Mouse (Mus musculus) MEL (cell line): ENCODE measurements around the gene Ubr1. TPM values are rescaled to one million over a fixed set of nuclear protein-coding genes. Genes with fewer than 3 reads are reported as not detected.

Experiments
- DNase-seq: peaks from one replicate; pipeline ENCODE4 v3.0.0; 2011; ENCODE audit warnings: low read depth, low spot score
- H3K27ac ChIP-seq: 2 replicates; pipeline ENCODE4 v1.5.1; 2012; ENCODE audit warnings: low read depth, mild to moderate bottlenecking, control low read depth, low read length, moderate library complexity; ENCODE audit not compliant: control insufficient read depth
- H3K27me3 ChIP-seq, 2 experiments: fragments of 150-350 bp in 1 of 2; sonication (generic) in 1 of 2; 2 replicates each; pipeline ENCODE4 v1.6.1; 2012; ENCODE audit warnings: low read length in 2 of 2, mild to moderate bottlenecking in 2 of 2, improper control_type of control experiment in 1 of 2, moderate library complexity in 1 of 2; ENCODE audit not compliant: insufficient read depth in 2 of 2, control insufficient read depth in 1 of 2
- H3K36me3 ChIP-seq, 2 experiments: 2 replicates each; pipeline ENCODE4 v1.6.1; 2012 to 2014; ENCODE audit warnings: low read length in 2 of 2, improper control_type of control experiment in 1 of 2, inconsistent platforms in 1 of 2, mild to moderate bottlenecking in 1 of 2; ENCODE audit not compliant: insufficient read depth in 2 of 2, control insufficient read depth in 1 of 2
- H3K4me1 ChIP-seq, 2 experiments: fragments of 150-350 bp in 1 of 2; sonication (generic) in 1 of 2; 2 replicates each; pipeline ENCODE4 v1.6.1; 2012; ENCODE audit warnings: low read length in 2 of 2, improper control_type of control experiment in 1 of 2, mild to moderate bottlenecking in 1 of 2; ENCODE audit not compliant: insufficient read depth in 2 of 2, control insufficient read depth in 1 of 2
- H3K4me3 ChIP-seq, 2 experiments: fragments of 150-350 bp in 1 of 2; sonication (generic) in 1 of 2; 2 replicates each; pipeline ENCODE4 v1.5.1; 2012; ENCODE audit warnings: low read depth in 2 of 2, low read length in 2 of 2, mild to moderate bottlenecking in 2 of 2, moderate library complexity in 2 of 2, control low read depth in 1 of 2, improper control_type of control experiment in 1 of 2; ENCODE audit not compliant: control insufficient read depth in 1 of 2, insufficient read depth in 1 of 2
- H3K79me2 ChIP-seq: 2 replicates; pipeline ENCODE4 v1.6.1; 2012; ENCODE audit warnings: mild to moderate bottlenecking, low read length, moderate library complexity; ENCODE audit not compliant: control insufficient read depth, poor library complexity, insufficient read depth
- H3K9ac ChIP-seq: 2 replicates; pipeline ENCODE4 v1.6.1; 2012; ENCODE audit warnings: low read depth, mild to moderate bottlenecking, control low read depth, low read length, moderate library complexity; ENCODE audit not compliant: control insufficient read depth, poor library complexity, severe bottlenecking
- H3K9me3 ChIP-seq: fragments of 150-350 bp; sonication (generic); replicated peaks from 2 replicates; pipeline ENCODE4 v1.6.1; 2012; ENCODE audit warnings: mild to moderate bottlenecking, low read length, improper control_type of control experiment, moderate library complexity; ENCODE audit not compliant: insufficient read depth
- CHD1 ChIP-seq: IDR thresholded peaks from 2 replicates; pipeline ENCODE4 v1.6.1; 2012; ENCODE audit warnings: low read depth, mild to moderate bottlenecking, inconsistent platforms, low read length, improper control_type of control experiment
- CHD2 ChIP-seq: IDR thresholded peaks from 2 replicates; pipeline ENCODE4 v1.6.1; 2011; ENCODE audit warnings: low read length, improper control_type of control experiment
- CTCF ChIP-seq, 3 experiments: IDR thresholded peaks in 2 of 3; conservative IDR thresholded peaks in 1 of 3; 2 replicates each; pipeline ENCODE4 v1.5.1; 2011 to 2012; ENCODE audit warnings: low read length in 3 of 3, low read depth in 2 of 3, mild to moderate bottlenecking in 2 of 3, improper control_type of control experiment in 1 of 3, inconsistent platforms in 1 of 3, mixed read lengths in 1 of 3, moderate library complexity in 1 of 3; ENCODE audit not compliant: control insufficient read depth in 1 of 3, insufficient read depth in 1 of 3, poor library complexity in 1 of 3, severe bottlenecking in 1 of 3
- E2F4 ChIP-seq: IDR thresholded peaks from 2 replicates; pipeline ENCODE4 v1.6.1; 2011; ENCODE audit warnings: low read depth, low read length, improper control_type of control experiment, borderline replicate concordance
- EP300 ChIP-seq, 2 experiments: IDR thresholded peaks; 2 replicates each; pipeline ENCODE4 v1.6.1; 2011; ENCODE audit warnings: improper control_type of control experiment in 2 of 2, low read length in 2 of 2, low read depth in 1 of 2, mild to moderate bottlenecking in 1 of 2
- HCFC1 ChIP-seq: IDR thresholded peaks from 2 replicates; pipeline ENCODE4 v1.6.1; 2012; ENCODE audit warnings: low read depth, mild to moderate bottlenecking, inconsistent platforms, low read length, improper control_type of control experiment, moderate library complexity
- JUND ChIP-seq: IDR thresholded peaks from 2 replicates; pipeline ENCODE4 v1.6.1; 2011; ENCODE audit warnings: low read depth, mild to moderate bottlenecking, improper control_type of control experiment, low read length
- MAFK ChIP-seq: IDR thresholded peaks from 2 replicates; pipeline ENCODE4 v1.6.1; 2011; ENCODE audit warnings: low read depth, mild to moderate bottlenecking, low read length, improper control_type of control experiment, borderline replicate concordance
- MAX ChIP-seq: IDR thresholded peaks from 2 replicates; pipeline ENCODE4 v1.6.1; 2011; ENCODE audit warnings: low read length, improper control_type of control experiment
- MAZ ChIP-seq: IDR thresholded peaks from 2 replicates; pipeline ENCODE4 v1.6.1; 2012; ENCODE audit warnings: low read depth, mild to moderate bottlenecking, inconsistent platforms, low read length, improper control_type of control experiment
- MXI1 ChIP-seq: IDR thresholded peaks from 2 replicates; pipeline ENCODE4 v1.6.1; 2011; ENCODE audit warnings: mild to moderate bottlenecking, low read depth, low read length, improper control_type of control experiment
- MYC ChIP-seq: IDR thresholded peaks from 2 replicates; pipeline ENCODE4 v1.6.1; 2011; ENCODE audit warnings: low read depth, mild to moderate bottlenecking, low read length, improper control_type of control experiment, moderate library complexity
- NRF1 ChIP-seq: IDR thresholded peaks from 2 replicates; pipeline ENCODE4 v1.6.1; 2014; ENCODE audit warnings: low read depth, mild to moderate bottlenecking, inconsistent platforms, low read length, improper control_type of control experiment, moderate library complexity; ENCODE audit not compliant: poor library complexity, insufficient read depth, severe bottlenecking
- POLR2A ChIP-seq, 2 experiments: IDR thresholded peaks; 2 replicates each; pipeline ENCODE4 v1.6.1; 2011 to 2012; ENCODE audit warnings: low read length in 2 of 2, mild to moderate bottlenecking in 2 of 2, control low read depth in 1 of 2, improper control_type of control experiment in 1 of 2, low read depth in 1 of 2, moderate library complexity in 1 of 2; ENCODE audit not compliant: control insufficient read depth in 1 of 2, insufficient read depth in 1 of 2, poor library complexity in 1 of 2
- POLR2AphosphoS2 ChIP-seq: IDR thresholded peaks from 2 replicates; pipeline ENCODE4 v1.6.1; 2011; ENCODE audit warnings: low read length, improper control_type of control experiment
- POLR2AphosphoS5 ChIP-seq: IDR thresholded peaks from 2 replicates; pipeline ENCODE4 v1.6.1; 2012; ENCODE audit warnings: low read depth, borderline replicate concordance, mild to moderate bottlenecking, inconsistent platforms, low read length, moderate library complexity, mixed read lengths
- RAD21 ChIP-seq: IDR thresholded peaks from 2 replicates; pipeline ENCODE4 v1.6.1; 2011; ENCODE audit warnings: mild to moderate bottlenecking, low read depth, low read length, improper control_type of control experiment
- RCOR1 ChIP-seq: IDR thresholded peaks from 2 replicates; pipeline ENCODE4 v1.6.1; 2012; ENCODE audit warnings: low read depth, mild to moderate bottlenecking, inconsistent platforms, low read length, improper control_type of control experiment
- SIN3A ChIP-seq: IDR thresholded peaks from 2 replicates; pipeline ENCODE4 v1.6.1; 2012; ENCODE audit warnings: low read length, improper control_type of control experiment, inconsistent platforms
- SMC3 ChIP-seq: IDR thresholded peaks from 2 replicates; pipeline ENCODE4 v1.6.1; 2011; ENCODE audit warnings: low read depth, low read length, improper control_type of control experiment
- TAL1 ChIP-seq: IDR thresholded peaks from 2 replicates; pipeline ENCODE4 v1.6.1; 2012; ENCODE audit warnings: mild to moderate bottlenecking, inconsistent platforms, low read length, moderate library complexity, mixed read lengths
- TBP ChIP-seq: IDR thresholded peaks from 2 replicates; pipeline ENCODE4 v1.8.0; 2011; ENCODE audit warnings: low read depth, low read length, improper control_type of control experiment
- TCF12 ChIP-seq: IDR thresholded peaks from 2 replicates; pipeline ENCODE4 v1.6.1; 2014; ENCODE audit warnings: low read depth, mild to moderate bottlenecking, inconsistent platforms, low read length, improper control_type of control experiment, moderate library complexity
- UBTF ChIP-seq: IDR thresholded peaks from 2 replicates; pipeline ENCODE4 v1.6.1; 2012; ENCODE audit warnings: low read depth, mild to moderate bottlenecking, inconsistent platforms, low read length, improper control_type of control experiment, moderate library complexity, borderline replicate concordance; ENCODE audit not compliant: insufficient read depth
- USF1 ChIP-seq: IDR thresholded peaks from 2 replicates; pipeline ENCODE4 v1.6.1; 2014; ENCODE audit warnings: low read depth, mild to moderate bottlenecking, inconsistent platforms, low read length, improper control_type of control experiment, moderate library complexity
- USF2 ChIP-seq, 2 experiments: IDR thresholded peaks; 2 replicates each; pipeline ENCODE4 v1.6.1; 2011 to 2012; ENCODE audit warnings: improper control_type of control experiment in 2 of 2, low read length in 2 of 2, borderline replicate concordance in 1 of 2, inconsistent platforms in 1 of 2, low read depth in 1 of 2, mild to moderate bottlenecking in 1 of 2; ENCODE audit not compliant: insufficient read depth in 1 of 2
- ZC3H11A ChIP-seq: IDR thresholded peaks from 2 replicates; pipeline ENCODE4 v1.6.1; 2012; ENCODE audit warnings: low read depth, mild to moderate bottlenecking, inconsistent platforms, low read length, improper control_type of control experiment
- ZKSCAN1 ChIP-seq: IDR thresholded peaks from 2 replicates; pipeline ENCODE4 v1.6.1; 2012; ENCODE audit warnings: low read depth, mild to moderate bottlenecking, inconsistent platforms, low read length, improper control_type of control experiment, moderate library complexity
- ZMIZ1 ChIP-seq: IDR thresholded peaks from 2 replicates; pipeline ENCODE4 v1.6.1; 2012; ENCODE audit warnings: low read depth, mild to moderate bottlenecking, inconsistent platforms, low read length, improper control_type of control experiment, moderate library complexity
- ZNF384 ChIP-seq: IDR thresholded peaks from 2 replicates; pipeline ENCODE4 v1.6.1; 2012; ENCODE audit warnings: low read depth, mild to moderate bottlenecking, inconsistent platforms, low read length, improper control_type of control experiment
- polyA plus RNA-seq, 2 experiments: library from polyadenylated mRNA; stranded (reverse) in 1 of 2; unstranded in 1 of 2; fragments of >175 nt in 1 of 2; fragments of >200 nt in 1 of 2; gene quantifications; 2 replicates each; pipeline versions ENCODE4 v1.2.1 to v1.2.4; 2012; ENCODE audit warnings: low replicate concordance in 2 of 2, low read depth in 1 of 2; ENCODE audit not compliant: insufficient read length in 2 of 2, insufficient read depth in 1 of 2, missing spikeins in 1 of 2
- total RNA-seq: library from RNA; depleted of rRNA; stranded (reverse); fragments of 300-350 nt; gene quantifications from 2 replicates; pipeline ENCODE4 v1.2.3, GENCODE M21; 2012

Gene Ubr1
- total and polyA plus RNA-seq, 3 experiments = 12.8 to 27.8 TPM; not detected in 1

DNA sequence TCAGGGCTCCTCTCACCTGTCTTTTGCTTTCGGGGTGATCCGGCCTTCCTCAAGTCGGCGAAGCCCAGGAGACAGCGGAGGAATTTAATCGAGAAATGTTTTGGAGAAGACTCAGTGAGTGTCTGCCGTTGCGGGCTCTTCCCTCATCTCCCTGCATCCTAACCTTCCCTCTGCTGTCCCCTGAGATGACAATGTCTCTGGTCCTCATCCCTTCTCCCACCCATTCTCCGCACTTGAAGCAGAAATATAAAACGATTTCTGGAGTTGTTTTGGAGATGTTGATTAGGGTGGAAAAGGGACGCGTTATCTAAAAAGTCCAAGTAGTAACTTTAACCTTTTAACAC, 38.1 kb upstream of the Ubr1 start:
- Histone ChIP-seq H3K27me3 (no peaks in the 10 kb centered on the region), H3K9ac (peak overlapping the region; percentile 84), H3K27ac (no peak overlapping the region), H3K4me1 (peaks cover 0 to 3% of the 10 kb centered on the region in 2 experiments; a peak in 2 of 4 replicates), H3K36me3 (peaks cover 0 to 6% of the 10 kb centered on the region in 2 experiments; a peak in 2 of 4 replicates), H3K79me2 (peaks cover 4% of the 10 kb centered on the region), H3K9me3 (no peaks in the 10 kb centered on the region), H3K4me3 (peak overlapping the region; percentile 97 to 98)
- DNase-seq = no peak
- no peak for TF ChIP-seq ZC3H11A
- no peak for TF ChIP-seq TCF12
- no peak for TF ChIP-seq CHD1
- TF ChIP-seq ZKSCAN1 = no peak
- TF ChIP-seq MAZ = no peak
- TF ChIP-seq USF2 (IDR thresholded peaks at IDR 0.05; ENCODE audit: borderline replicate concordance in 1 of 2, insufficient read depth in 1 of 2, low read depth in 1 of 2, low read length in 2 of 2) = no peak
- no peak for TF ChIP-seq SMC3
- TF ChIP-seq EP300 (IDR thresholded peaks at IDR 0.05; ENCODE audit: low read depth in 1 of 2, low read length in 2 of 2) = no peak
- no peak for TF ChIP-seq POLR2AphosphoS2
- TF ChIP-seq, all 39 proteins: peak for 0

DNA sequence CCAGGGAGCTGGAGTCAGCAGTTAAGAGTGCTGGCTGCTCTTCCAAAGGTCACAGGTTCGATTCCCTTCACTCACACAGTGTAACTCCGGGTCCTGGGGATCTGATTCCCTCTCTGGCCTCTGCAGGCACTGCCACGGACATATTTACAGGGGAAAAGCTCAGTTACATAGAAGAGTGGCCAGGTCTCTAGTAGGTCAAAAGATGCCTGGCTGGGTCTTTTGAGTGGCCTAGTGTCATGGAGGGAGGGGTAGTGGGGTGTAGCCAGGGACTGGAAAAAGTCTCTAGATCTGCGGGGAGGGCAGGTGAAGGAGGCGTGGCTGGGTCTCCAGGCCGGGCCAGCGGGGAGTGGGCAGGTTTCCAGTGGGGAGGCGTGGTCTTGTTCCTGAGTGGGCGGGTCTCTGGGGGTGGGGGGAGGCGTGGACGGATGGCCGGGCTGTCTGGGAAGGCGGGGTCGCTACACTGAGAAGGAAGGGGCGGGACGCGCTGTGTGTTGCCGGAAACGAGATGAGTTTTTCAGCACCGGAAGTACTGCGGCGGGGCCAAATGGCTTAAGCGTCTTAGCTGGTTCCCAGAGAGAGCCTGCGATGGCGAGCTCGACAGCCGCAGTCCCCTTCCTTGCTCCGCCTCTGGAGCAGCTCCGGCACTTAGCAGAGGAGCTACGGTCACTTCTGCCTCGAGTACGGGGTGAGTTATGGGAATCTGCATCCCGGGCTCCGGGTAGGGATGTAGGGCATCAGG, 37.6 kb upstream of the Ubr1 start, which contains the start of gene Ccndbp1:
Ccndbp1 (plus strand) TSS at position 479 of the 739 bp plus-strand sequence.
- Histone ChIP-seq H3K4me3 (peak within 1 kb of the TSS; percentile 97 to 98), H3K36me3 (peaks cover 0 to 6% of the 10 kb centered on the region in 2 experiments; a peak in 2 of 4 replicates), H3K79me2 (peaks cover 4% of the 10 kb centered on the region), H3K4me1 (peaks cover 0 to 3% of the 10 kb centered on the region in 2 experiments; a peak in 2 of 4 replicates), H3K9me3 (no peaks in the 10 kb centered on the region), H3K27ac (no peak within 1 kb of the TSS), H3K9ac (peak within 1 kb of the TSS; percentile 84), H3K27me3 (no peaks in the 10 kb centered on the region)
- peak; percentile 95 for DNase-seq
- TF ChIP-seq RCOR1 = 0 out of 2 replicates have a peak, but pooled peaks have one; percentile 19
- peak; percentile 31; the same call in 1 of the 2 replicates for TF ChIP-seq ZNF384
- TF ChIP-seq NRF1 = no peak
- peak; percentile 71; the same call in 1 of the 2 replicates for TF ChIP-seq ZMIZ1
- TF ChIP-seq CHD2 = no peak
- no peak for TF ChIP-seq RAD21
- no peak for TF ChIP-seq TAL1
- no peak for TF ChIP-seq UBTF
- 0 out of 2 replicates have a peak, but pooled peaks have one; percentile 23 for TF ChIP-seq MYC
- TF ChIP-seq HCFC1 = peak; percentile 85
- no peak for TF ChIP-seq MAFK
- TF ChIP-seq MXI1 = peak; percentile 73
- TF ChIP-seq USF2 (IDR thresholded peaks at IDR 0.05; ENCODE audit: borderline replicate concordance in 1 of 2, insufficient read depth in 1 of 2, low read depth in 1 of 2, low read length in 2 of 2) = no peak
- no peak for TF ChIP-seq JUND
- TF ChIP-seq SIN3A = peak; percentile 97
- TF ChIP-seq TBP = peak; percentile 58; the same call in 1 of the 2 replicates
- peak; percentile 70 for TF ChIP-seq TCF12
- no peak for TF ChIP-seq POLR2AphosphoS5
- peak; percentile 36; the same call in 1 of the 2 replicates for TF ChIP-seq USF1
- no peak for TF ChIP-seq ZC3H11A
- no peak for TF ChIP-seq E2F4
- peak; percentile 57 to 80; a peak in 3 of 4 replicates for TF ChIP-seq POLR2A (IDR thresholded peaks at IDR 0.05; ENCODE audit: control insufficient read depth in 1 of 2, insufficient read depth in 1 of 2, low read depth in 1 of 2, low read length in 2 of 2, poor library complexity in 1 of 2)
- no peak for TF ChIP-seq CTCF (IDR thresholded peaks at IDR 0.05 in 2 of 3, conservative IDR thresholded peaks at IDR 0.05 in 1 of 3; ENCODE audit: control insufficient read depth in 1 of 3, insufficient read depth in 1 of 3, low read depth in 2 of 3, low read length in 3 of 3, poor library complexity in 1 of 3, severe bottlenecking in 1 of 3)
- peak; percentile 75 for TF ChIP-seq MAX
